Mouse (Mus musculus): ENCODE results near the gene Stard13. TPM values are rescaled to one million over a fixed set of nuclear protein-coding genes. Genes with fewer than 3 reads are reported as not detected.

The Stard13 gene
- polyA plus RNA-seq, 1 experiment from 2014 or later = 1.1 TPM

- DNase-seq (ENCODE audit: low spot score) = no peak
These were observed 3.2 kb downstream of the Stard13 start for GRCm38 (mm10) chr5:151230427-151230826.

- no peak for DNase-seq (ENCODE audit: low spot score)
These were observed 5.2 kb downstream of the Stard13 start for GRCm38 (mm10) chr5:151228367-151229005.

- no peak for DNase-seq (ENCODE audit: low spot score)
These were observed 9.8 kb downstream of the Stard13 start for GRCm38 (mm10) chr5:151223696-151224366.

- DNase-seq (ENCODE audit: low spot score) = no peak
These were observed 10.8 kb downstream of the Stard13 start for GRCm38 (mm10) chr5:151222791-151223190.

GRCm38 (mm10) chr5:151218689-151219115 lies 14.9 kb downstream of the Stard13 start:
- DNase-seq (ENCODE audit: low spot score) = no peak

GRCm38 (mm10) chr5:151213097-151213496 lies 20.5 kb downstream of the Stard13 start:
- no peak for DNase-seq (ENCODE audit: low spot score)

- DNase-seq (ENCODE audit: low spot score) = no peak
These were observed 22.8 kb downstream of the Stard13 start for GRCm38 (mm10) chr5:151210869-151211268.

- no peak for DNase-seq (ENCODE audit: low spot score)
These were observed 23.6 kb downstream of the Stard13 start for GRCm38 (mm10) chr5:151210060-151210459.

GRCm38 (mm10) chr5:151205017-151205416 lies 28.6 kb downstream of the Stard13 start:
- DNase-seq (ENCODE audit: low spot score) = no peak

GRCm38 (mm10) chr5:151202925-151203324 lies 30.7 kb downstream of the Stard13 start:
- DNase-seq (ENCODE audit: low spot score) = no peak

GRCm38 (mm10) chr5:151201220-151201619 lies 32.4 kb downstream of the Stard13 start:
- no peak for DNase-seq (ENCODE audit: low spot score)

- DNase-seq (ENCODE audit: low spot score) = no peak
These were observed 34.4 kb downstream of the Stard13 start for GRCm38 (mm10) chr5:151199235-151199634.

GRCm38 (mm10) chr5:151196603-151197272 lies 36.9 kb downstream of the Stard13 start:
- no peak for DNase-seq (ENCODE audit: low spot score)

- no peak for DNase-seq (ENCODE audit: low spot score)
These were observed 39.6 kb downstream of the Stard13 start for GRCm38 (mm10) chr5:151193885-151194520.

- DNase-seq (ENCODE audit: low spot score) = no peak
These were observed 41.4 kb downstream of the Stard13 start for GRCm38 (mm10) chr5:151192266-151192665.

GRCm38 (mm10) chr5:151190764-151191163 lies 42.9 kb downstream of the Stard13 start:
- no peak for DNase-seq (ENCODE audit: low spot score)

GRCm38 (mm10) chr5:151189789-151190378 lies 43.8 kb downstream of the Stard13 start:
- DNase-seq (ENCODE audit: low spot score) = peak; percentile 45

GRCm38 (mm10) chr5:151189321-151189720 lies 44.3 kb downstream of the Stard13 start:
- DNase-seq (ENCODE audit: low spot score) = no peak

- DNase-seq (ENCODE audit: low spot score) = no peak
These were observed 45.0 kb downstream of the Stard13 start for GRCm38 (mm10) chr5:151188659-151189058.

GRCm38 (mm10) chr5:151187336-151187735 lies 46.3 kb downstream of the Stard13 start:
- DNase-seq (ENCODE audit: low spot score) = no peak

GRCm38 (mm10) chr5:151185286-151185856 lies 48.3 kb downstream of the Stard13 start:
- DNase-seq (ENCODE audit: low spot score) = no peak
